8 mouse cellular contexts compared by ENCODE assay signal in the genomic region with DNA sequence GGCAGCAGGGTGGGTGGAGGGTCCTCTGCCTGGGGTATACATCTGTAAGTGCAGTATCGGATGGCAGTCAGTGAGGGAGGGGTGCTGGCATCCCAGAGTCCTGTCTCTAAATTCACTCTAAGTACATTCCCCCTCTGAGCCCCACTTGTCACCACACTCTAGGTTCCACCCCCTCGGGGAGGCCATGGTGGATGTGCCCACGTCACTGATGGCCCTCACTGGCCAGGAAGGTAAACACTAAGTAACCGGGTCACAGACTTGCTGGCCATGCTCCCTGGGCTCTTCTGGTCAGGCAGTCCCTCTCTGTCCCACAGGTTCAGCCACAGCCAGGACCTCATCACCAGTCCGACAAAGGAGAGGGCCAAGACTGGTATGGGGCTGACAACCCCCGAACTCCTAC. TPM values are rescaled to one million over a fixed set of nuclear protein-coding genes. Genes with fewer than 3 reads are reported as not detected.
DNase-seq lines count a peak whose midpoint lies in the region.

No protein-coding gene starts in this region.

- peak; percentile 32 for DNase-seq in adrenal gland, adult 2 months
- DNase-seq in adrenal gland, adult 18-20 months (ENCODE audit: low spot score in 2 of 2): no peak
- DNase-seq in left cerebral cortex, postnatal 4 days: peak; percentile 3
- no peak for DNase-seq in left cerebral cortex, adult 9 months (ENCODE audit: low spot score in 2 of 2)
- peak; percentile 3 for DNase-seq in adrenal gland, postnatal 25 days
- DNase-seq in gastrocnemius, postnatal 25 days: peak; percentile 65
- no peak for DNase-seq in MN1 (ENCODE audit: low spot score)
- no peak for DNase-seq in retina, postnatal 1 day

- intact Hi-C loops in left cerebral cortex, postnatal 4 days (cut with DNase I): no loop called here

RNA-seq across cellular contexts. Expression of a gene that starts 29.3 kb away (rescaled TPM):
- 1 to 10 TPM; 1.4 to 1.6 TPM for total RNA-seq in adrenal gland, adult 2 months (2021)
- polyA plus RNA-seq in adrenal gland, adult 2 months (2012; rRNA removed): 4.5 and 5.4 TPM in 2 replicates
- total RNA-seq in adrenal gland, adult 18-20 months (2021): 1 to 10 TPM; 1.1 to 1.2 TPM
- 1 to 10 TPM; 1.5 to 2.3 TPM for total RNA-seq in left cerebral cortex, postnatal 4 days (2021)
- 1.4 TPM in 1 of 2 replicates, not detected in the other for total RNA-seq in adrenal gland, postnatal 25 days (2021)
- under 1 TPM in 1 of 2 experiments, not detected in 1; 0.67 TPM for total RNA-seq in gastrocnemius, postnatal 25 days (2021)

RNA-seq across cellular contexts. Expression of a gene that starts 33.2 kb away (rescaled TPM):
- total RNA-seq in adrenal gland, adult 2 months (2021): 100 to 1,000 TPM in 1 of 2 experiments, 10 to 100 TPM in 1; 80.8 to 126 TPM
- 142 and 171 TPM in 2 replicates for polyA plus RNA-seq in adrenal gland, adult 2 months (2012; rRNA removed)
- total RNA-seq in adrenal gland, adult 18-20 months (2021): 10 to 100 TPM; 69.1 to 78.7 TPM
- 10 to 100 TPM; 29.5 to 31.1 TPM for total RNA-seq in left cerebral cortex, postnatal 4 days (2021)
- total RNA-seq in adrenal gland, postnatal 25 days (2021): 100 and 129 TPM in 2 replicates
- total RNA-seq in gastrocnemius, postnatal 25 days (2021): 100 to 1,000 TPM; 215 to 268 TPM

RNA-seq across cellular contexts. Expression of a gene that starts 33.4 kb away (rescaled TPM):
- 1 to 10 TPM in 1 of 2 experiments, not detected in 1; 1.4 TPM for total RNA-seq in adrenal gland, adult 2 months (2021)
- 2.5 and 4.4 TPM in 2 replicates for polyA plus RNA-seq in adrenal gland, adult 2 months (2012; rRNA removed)
- 1 to 10 TPM; 1.4 to 2.6 TPM for total RNA-seq in adrenal gland, adult 18-20 months (2021)
- 1 to 10 TPM; 2.7 to 5.9 TPM for total RNA-seq in left cerebral cortex, postnatal 4 days (2021)
- 1.5 TPM in 1 of 2 replicates, not detected in the other for total RNA-seq in adrenal gland, postnatal 25 days (2021)
- total RNA-seq in gastrocnemius, postnatal 25 days (2021): under 1 TPM in 1 of 2 experiments, not detected in 1; 0.59 TPM

RNA-seq across cellular contexts. Expression of a gene that starts 37.9 kb away (rescaled TPM):
- 1 to 10 TPM; 1.8 to 2.5 TPM for total RNA-seq in adrenal gland, adult 2 months (2021)
- 2.9 and 6.7 TPM in 2 replicates for polyA plus RNA-seq in adrenal gland, adult 2 months (2012; rRNA removed)
- total RNA-seq in adrenal gland, adult 18-20 months (2021): 1 to 10 TPM; 1.5 to 1.9 TPM
- total RNA-seq in left cerebral cortex, postnatal 4 days (2021): 1 to 10 TPM; 3.7 to 4.4 TPM
- total RNA-seq in adrenal gland, postnatal 25 days (2021): 1.7 TPM in 2 replicates
- 1 to 10 TPM in 1 of 2 experiments, under 1 TPM in 1; 0.78 to 1.0 TPM for total RNA-seq in gastrocnemius, postnatal 25 days (2021)

RNA-seq across cellular contexts. Expression of a gene that starts 38.0 kb away (rescaled TPM):
- total RNA-seq in adrenal gland, adult 2 months (2021): 10 to 100 TPM; 39.6 to 54.3 TPM
- polyA plus RNA-seq in adrenal gland, adult 2 months (2012; rRNA removed): 125 and 132 TPM in 2 replicates
- 10 to 100 TPM; 49.1 to 50.5 TPM for total RNA-seq in adrenal gland, adult 18-20 months (2021)
- total RNA-seq in left cerebral cortex, postnatal 4 days (2021): 10 to 100 TPM; 58.8 to 61.5 TPM
- 48.4 and 52.7 TPM in 2 replicates for total RNA-seq in adrenal gland, postnatal 25 days (2021)
- total RNA-seq in gastrocnemius, postnatal 25 days (2021): 10 to 100 TPM; 41.1 to 41.2 TPM

Comparison
In these comparisons a context has a peak if more than half of its experiments do, and no peak if none do; other contexts are left out.
1. DNase-seq: peak in adrenal gland, adult 2 months (single experiment), left cerebral cortex, postnatal 4 days (single experiment), adrenal gland, postnatal 25 days (single experiment) and gastrocnemius, postnatal 25 days (single experiment); none in adrenal gland, adult 18-20 months (0 of 2), left cerebral cortex, adult 9 months (0 of 2), MN1 (single experiment) and retina, postnatal 1 day (single experiment).